Mouse (Mus musculus) hindbrain, embryonic 15.5 days (tissue): ENCODE measurements around the gene Azin2. TPM values are rescaled to one million over a fixed set of nuclear protein-coding genes. Genes with fewer than 3 reads are reported as not detected.

ENCODE experiments used
- polyA plus RNA-seq: library from polyadenylated mRNA; unstranded; fragments of >200 nt; fragmentation: Nextera tagmentation; extraction: Ambion mirVana; gene quantifications from 2 replicates; pipeline ENCODE4 v1.2.1, GENCODE M21; 2015

Azin2 gene
- polyA plus RNA-seq, 1 experiment from 2014 or later: 21.9 TPM

Other genes with a start within 250 kb of the Azin2 start
- gene A3galt2, start 207.1 kb downstream of the Azin2 start, polyA plus RNA-seq: 0.18 and 0.24 TPM in 2 replicates
- 33.6 and 36.7 TPM in 2 replicates for gene Zfp362, start 156.4 kb downstream of the Azin2 start, polyA plus RNA-seq
- 24.6 and 28.4 TPM in 2 replicates for gene Trim62, start 78.9 kb downstream of the Azin2 start, polyA plus RNA-seq
- 84.8 and 93.2 TPM in 2 replicates for gene Ak2, start 29.5 kb upstream of the Azin2 start, polyA plus RNA-seq
- gene Rnf19b, start 95.8 kb upstream of the Azin2 start, polyA plus RNA-seq: 32.2 and 34.6 TPM in 2 replicates
- 0.14 TPM in 1 of 2 replicates, not detected in the other for gene Tmem54, start 143.1 kb upstream of the Azin2 start, polyA plus RNA-seq
- 110 and 133 TPM in 2 replicates for gene Hpca, start 159.6 kb upstream of the Azin2 start, polyA plus RNA-seq
- 12.5 and 15.0 TPM in 2 replicates for gene Fndc5, start 174.6 kb upstream of the Azin2 start, polyA plus RNA-seq
- 19.6 and 20.5 TPM in 2 replicates for gene S100pbp, start 227.3 kb upstream of the Azin2 start, polyA plus RNA-seq
- gene Yars, start 227.3 kb upstream of the Azin2 start, polyA plus RNA-seq: 102 and 111 TPM in 2 replicates